Mouse (Mus musculus) adrenal gland, postnatal 10 days (tissue): ENCODE data around the gene Ankrd10. TPM values are rescaled to one million over a fixed set of nuclear protein-coding genes. Genes with fewer than 3 reads are reported as not detected.

Source experiments
- microRNA-seq: library from miRNA; unstranded; fragments of <30 nt; microRNA quantifications from one replicate; pipeline ENCODE4 v1.2.0, GENCODE M21; 2021
- total RNA-seq, 2 experiments: library from RNA; stranded (reverse); gene quantifications; 2 replicates each; pipeline ENCODE4 v1.2.3; 2021

Ankrd10 gene
- total RNA-seq, 2 experiments from 2014 or later = 48.7 to 78.5 TPM

Small RNAs within 50 kb of the gene (microRNA-seq; reads per million reads assigned to microRNA genes)
- gene Mir7238 = 6.0 reads per million, percentile 7 among the genes with 10 or more reads in this experiment

Other genes with a start within 250 kb of the Ankrd10 start
- gene Rab20, start 157.0 kb downstream of the Ankrd10 start, total RNA-seq = 1 to 10 TPM; 5.1 to 5.7 TPM
- gene Naxd, start 138.3 kb downstream of the Ankrd10 start, total RNA-seq = 10 to 100 TPM; 60.9 to 63.3 TPM
- gene Cars2, start 85.0 kb downstream of the Ankrd10 start, total RNA-seq = 10 to 100 TPM; 38.4 to 39.3 TPM
- 10 to 100 TPM; 31.2 to 35.7 TPM for gene Ing1, start 80.2 kb downstream of the Ankrd10 start, total RNA-seq
- gene 1700016D06Rik, start 65.3 kb upstream of the Ankrd10 start, total RNA-seq = not detected
- 10 to 100 TPM; 53.1 to 70.4 TPM for gene Arhgef7, start 92.0 kb upstream of the Ankrd10 start, total RNA-seq
- gene Tex29, start 204.7 kb upstream of the Ankrd10 start, total RNA-seq = not detected